Mouse (Mus musculus): ENCODE measurements at regions not wholly inside any gene's neighbourhood (a gene's known extent, or its start where the extent isn't known, plus 50 kb on each side); places are given as distances from the start of the nearest gene placed in this dataset.

- DNase-seq (ENCODE audit: low read depth, low spot score) = no peak
Measured at GRCm38 (mm10) chr13:43724161-43724560, 60.4 kb upstream of the Cd83 start.

- peak; percentile 48 for DNase-seq (ENCODE audit: low read depth, low spot score)
Measured at GRCm38 (mm10) chr13:43725698-43726097, 58.9 kb upstream of the Cd83 start.

- DNase-seq (ENCODE audit: low read depth, low spot score) = no peak
Measured at GRCm38 (mm10) chr13:43726895-43727341, 57.7 kb upstream of the Cd83 start.

- no peak for DNase-seq (ENCODE audit: low read depth, low spot score)
Measured at GRCm38 (mm10) chr13:43729617-43730016, 55.0 kb upstream of the Cd83 start.

- no peak for DNase-seq (ENCODE audit: low read depth, low spot score)
Measured at GRCm38 (mm10) chr13:43733061-43733460, 51.5 kb upstream of the Cd83 start.

GRCm38 (mm10) chr13:43734641-43735040 lies 49.9 kb upstream of the Cd83 start:
- DNase-seq (ENCODE audit: low read depth, low spot score) = no peak
